Mouse (Mus musculus): ENCODE results near the gene Fkbp8. TPM values are rescaled to one million over a fixed set of nuclear protein-coding genes. Genes with fewer than 3 reads are reported as not detected.

The Fkbp8 gene
- total and polyA plus RNA-seq, 2 experiments from 2014 or later, result 385 to 559 TPM

GRCm38 (mm10) chr8:70538024-70538579 is 10.6 kb downstream of the Fkbp8 start:
- 15% methylated on average over 24 of the region's 24 CpGs for WGBS
- peak overlapping the region; percentile 91; the same call in 1 of the 2 replicates for H3K27ac ChIP-seq (ENCODE audit: low read depth, low read length)
- H3K36me3 ChIP-seq (ENCODE audit: insufficient read depth), result peaks cover 39% of the 10 kb centered on the region

GRCm38 (mm10) chr8:70538633-70539076 is 11.1 kb downstream of the Fkbp8 start:
- whole genome bisulfite sequencing, result under 1% methylated on average over 32 of the region's 32 CpGs
- no peak for TF ChIP-seq CTCF (IDR thresholded peaks at IDR 0.05; ENCODE audit: low read depth)
- peak overlapping the region; percentile 90 for H3K4me3 ChIP-seq (ENCODE audit: low read depth, low read length)
- peak; percentile 85 for ATAC-seq
- peaks cover 34% of the 10 kb centered on the region for H3K36me3 ChIP-seq (ENCODE audit: insufficient read depth)
- H3K9me3 ChIP-seq (ENCODE audit: low read length), result no peaks in the 10 kb centered on the region
- peak overlapping the region; percentile 91 for H3K27ac ChIP-seq (ENCODE audit: low read depth, low read length)
- peak overlapping the region; percentile 93 for H3K4me2 ChIP-seq (ENCODE audit: low read depth)
- peaks cover 11% of the 10 kb centered on the region; the same call in 1 of the 2 replicates for H3K4me1 ChIP-seq (ENCODE audit: insufficient read depth)
- no peaks in the 10 kb centered on the region for H3K27me3 ChIP-seq (ENCODE audit: insufficient read depth, low read length)
- peak overlapping the region; percentile 84 for H3K9ac ChIP-seq
- peak; percentile 100 for DNase-seq

More at GRCm38 (mm10) chr8:70538024-70538579, 10.6 kb downstream of the Fkbp8 start:
- Histone ChIP-seq H3K27me3 (ENCODE audit: insufficient read depth, low read length) (no peaks in the 10 kb centered on the region), H3K9me3 (ENCODE audit: low read length) (no peaks in the 10 kb centered on the region), H3K4me1 (ENCODE audit: insufficient read depth) (peaks cover 11% of the 10 kb centered on the region; the same call in 1 of the 2 replicates), H3K4me2 (ENCODE audit: low read depth) (peak overlapping the region; percentile 93), H3K4me3 (ENCODE audit: low read depth, low read length) (peak overlapping the region; percentile 90), H3K9ac (peak overlapping the region; percentile 84)
- DNase-seq (no peak), ATAC-seq (no peak)
- TF ChIP-seq CTCF (IDR thresholded peaks at IDR 0.05; ENCODE audit: low read depth), result no peak

GRCm38 (mm10) chr8:70539077-70539813 is 11.7 kb downstream of the Fkbp8 start, which contains the start of gene Ell:
Gene Ell, plus strand, starts transcription at chr8:70539457.
- Histone ChIP-seq H3K4me2 (ENCODE audit: low read depth) (peak within 1 kb of the TSS; percentile 93), H3K4me1 (ENCODE audit: insufficient read depth) (peaks cover 11% of the 10 kb centered on the region; the same call in 1 of the 2 replicates), H3K27ac (ENCODE audit: low read depth, low read length) (peak within 1 kb of the TSS; percentile 91), H3K27me3 (ENCODE audit: insufficient read depth, low read length) (no peaks in the 10 kb centered on the region), H3K36me3 (ENCODE audit: insufficient read depth) (peaks cover 28% of the 10 kb centered on the region), H3K9me3 (ENCODE audit: low read length) (no peaks in the 10 kb centered on the region), H3K4me3 (ENCODE audit: low read depth, low read length) (peak within 1 kb of the TSS; percentile 90), H3K9ac (peak within 1 kb of the TSS; percentile 84)
- WGBS, result under 1% methylated on average over 53 of the region's 58 CpGs
- peak; percentile 91 for ATAC-seq
- TF ChIP-seq CTCF (IDR thresholded peaks at IDR 0.05; ENCODE audit: low read depth), result no peak
- DNase-seq, result peak; percentile 99

- Histone ChIP-seq H3K27ac (ENCODE audit: low read depth, low read length) (peak overlapping the region; percentile 91; the same call in 1 of the 2 replicates), H3K4me2 (ENCODE audit: low read depth) (peak overlapping the region; percentile 93), H3K9me3 (ENCODE audit: low read length) (no peaks in the 10 kb centered on the region), H3K36me3 (ENCODE audit: insufficient read depth) (peaks cover 20% of the 10 kb centered on the region), H3K27me3 (ENCODE audit: insufficient read depth, low read length) (no peaks in the 10 kb centered on the region), H3K4me3 (ENCODE audit: low read depth, low read length) (peak overlapping the region; percentile 90), H3K4me1 (ENCODE audit: insufficient read depth) (peaks cover 11% of the 10 kb centered on the region; the same call in 1 of the 2 replicates), H3K9ac (peak overlapping the region; percentile 84)
- DNase-seq (no peak), ATAC-seq (no peak)
- no peak for TF ChIP-seq CTCF (IDR thresholded peaks at IDR 0.05; ENCODE audit: low read depth)
- WGBS, result 16% methylated on average over 4 of the region's 4 CpGs
These were observed 12.5 kb downstream of the Fkbp8 start for GRCm38 (mm10) chr8:70540013-70540506.

GRCm38 (mm10) chr8:70540507-70541071 is 13.1 kb downstream of the Fkbp8 start:
- Histone ChIP-seq H3K4me1 (ENCODE audit: insufficient read depth) (peaks cover 11% of the 10 kb centered on the region; the same call in 1 of the 2 replicates), H3K36me3 (ENCODE audit: insufficient read depth) (peaks cover 15% of the 10 kb centered on the region; the same call in 1 of the 2 replicates), H3K4me2 (ENCODE audit: low read depth) (peak overlapping the region; percentile 93), H3K4me3 (ENCODE audit: low read depth, low read length) (peak overlapping the region; percentile 90), H3K9ac (peak overlapping the region; percentile 84), H3K9me3 (ENCODE audit: low read length) (no peaks in the 10 kb centered on the region), H3K27me3 (ENCODE audit: insufficient read depth, low read length) (no peaks in the 10 kb centered on the region), H3K27ac (ENCODE audit: low read depth, low read length) (no peak overlapping the region)
- 50% methylated on average over 7 of the region's 7 CpGs for WGBS
- TF ChIP-seq CTCF (IDR thresholded peaks at IDR 0.05; ENCODE audit: low read depth), result no peak
- DNase-seq (no peak), ATAC-seq (no peak)

GRCm38 (mm10) chr8:70541081-70541480 is 13.6 kb downstream of the Fkbp8 start:
- Histone ChIP-seq H3K36me3 (ENCODE audit: insufficient read depth) (peaks cover 15% of the 10 kb centered on the region; the same call in 1 of the 2 replicates), H3K9ac (no peak overlapping the region), H3K27ac (ENCODE audit: low read depth, low read length) (no peak overlapping the region), H3K4me2 (ENCODE audit: low read depth) (peak overlapping the region; percentile 93), H3K27me3 (ENCODE audit: insufficient read depth, low read length) (no peaks in the 10 kb centered on the region), H3K9me3 (ENCODE audit: low read length) (no peaks in the 10 kb centered on the region), H3K4me3 (ENCODE audit: low read depth, low read length) (no peak overlapping the region), H3K4me1 (ENCODE audit: insufficient read depth) (peaks cover 11% of the 10 kb centered on the region; the same call in 1 of the 2 replicates)
- ATAC-seq (no peak), DNase-seq (no peak)
- WGBS, result 82% methylated on average over 5 of the region's 5 CpGs
- no peak for TF ChIP-seq CTCF (IDR thresholded peaks at IDR 0.05; ENCODE audit: low read depth)
